In the genomic region with DNA sequence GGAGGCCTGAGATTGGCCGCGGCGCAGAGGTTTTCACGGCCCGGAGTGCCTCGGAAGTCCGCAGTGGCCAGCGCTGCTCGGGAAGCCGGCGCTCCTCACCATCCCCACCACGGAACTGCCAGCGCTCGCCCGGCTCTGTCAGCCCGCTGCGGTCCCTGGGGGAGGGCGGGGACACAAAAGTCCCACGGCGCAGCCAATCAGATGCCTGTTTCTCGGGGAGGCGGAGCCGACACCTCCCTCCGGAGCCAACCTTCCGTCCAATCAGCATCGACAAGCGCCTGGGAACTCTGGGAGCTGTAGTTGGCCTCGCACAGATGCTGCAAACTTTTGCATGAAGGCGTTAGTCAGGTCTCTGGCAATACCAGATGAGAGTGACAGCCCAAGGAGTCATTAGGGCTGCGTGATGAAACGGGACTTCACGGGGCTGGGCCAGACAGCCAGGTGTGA, we compare ENCODE assay signal across 8 mouse cellular contexts. TPM values are rescaled to one million over a fixed set of nuclear protein-coding genes. Genes with fewer than 3 reads are reported as not detected.
DNase-seq lines count a peak whose midpoint lies in the region; ATAC-seq and TF ChIP-seq lines count a peak whose summit lies in the region.

Sesn2 (minus strand) TSS at position 150 of the 447 bp plus-strand sequence.

- peak; percentile 96 for DNase-seq in CD4-positive helper T cell, adult 2 months (ENCODE audit: low read depth, low spot score)
- DNase-seq in brain, embryonic 18.5 days (ENCODE audit: low read depth, low spot score): peak; percentile 93
- DNase-seq in kidney, postnatal 0 days (ENCODE audit: low spot score): peak; percentile 99
- DNase-seq in liver, embryonic 11.5 days (ENCODE audit: low spot score): peak; percentile 94
- DNase-seq in naive thymus-derived CD4-positive, alpha-beta T cell, adult 2 months (ENCODE audit: low read depth): peak; percentile 97

- TF ChIP-seq CTCF in kidney, postnatal 0 days (IDR thresholded peaks at IDR 0.05; ENCODE audit: low read depth): no peak

- H3K9ac ChIP-seq in heart, embryonic 12.5 days: peak within 1 kb of the TSS; percentile 83
- H3K9ac ChIP-seq in kidney, postnatal 0 days (ENCODE audit: low read depth, low read length): peak within 1 kb of the TSS; percentile 87
- H3K9ac ChIP-seq in liver, embryonic 11.5 days (ENCODE audit: low read depth, low read length): peak within 1 kb of the TSS; percentile 88
- H3K9ac ChIP-seq in stomach, embryonic 14.5 days (replicated peaks; ENCODE audit: low read depth, low read length): peak within 1 kb of the TSS; percentile 56

- peak; percentile 84 for ATAC-seq in erythroid progenitor cell, adult 5-6 weeks (replicated peaks; ENCODE audit: low FRiP score, poor library complexity, severe bottlenecking)
- peak; percentile 93 for ATAC-seq in heart, embryonic 12.5 days (ENCODE audit: insufficient number of reproducible peaks, low FRiP score)
- ATAC-seq in kidney, postnatal 0 days (replicated peaks; ENCODE audit: low FRiP score, low read depth): peak; percentile 91
- ATAC-seq in liver, embryonic 11.5 days (replicated peaks; ENCODE audit: low FRiP score): peak; percentile 88
- ATAC-seq in stomach, embryonic 14.5 days (ENCODE audit: insufficient number of reproducible peaks, insufficient read depth, low FRiP score, low read depth): peak; percentile 91

- peaks cover 33% of the 10 kb centered on the region for H3K4me1 ChIP-seq in heart, embryonic 12.5 days (replicated peaks)
- H3K4me1 ChIP-seq in kidney, postnatal 0 days (replicated peaks; ENCODE audit: insufficient read depth, low read length): peaks cover 13% of the 10 kb centered on the region
- H3K4me1 ChIP-seq in liver, embryonic 11.5 days (replicated peaks; ENCODE audit: control insufficient read depth, insufficient read depth, low read length): peaks cover 48% of the 10 kb centered on the region
- H3K4me1 ChIP-seq in stomach, embryonic 14.5 days (ENCODE audit: control insufficient read depth, insufficient read depth, low read length): peaks cover 7% of the 10 kb centered on the region; the same call in 1 of the 2 replicates

- H3K9me3 ChIP-seq in heart, embryonic 12.5 days (replicated peaks): no peaks in the 10 kb centered on the region
- H3K9me3 ChIP-seq in kidney, postnatal 0 days (replicated peaks; ENCODE audit: low read length): no peaks in the 10 kb centered on the region
- no peaks in the 10 kb centered on the region for H3K9me3 ChIP-seq in liver, embryonic 11.5 days (ENCODE audit: control insufficient read depth, low read length)
- no peaks in the 10 kb centered on the region for H3K9me3 ChIP-seq in stomach, embryonic 14.5 days (ENCODE audit: control insufficient read depth, low read depth, low read length)

- WGBS in heart, embryonic 12.5 days: under 1% methylated on average over 32 of the region's 32 CpGs
- WGBS in kidney, postnatal 0 days: under 1% methylated on average over 32 of the region's 32 CpGs
- WGBS in liver, embryonic 11.5 days: under 1% methylated on average over 32 of the region's 32 CpGs
- WGBS in stomach, embryonic 14.5 days: under 1% methylated on average over 32 of the region's 32 CpGs

- peak within 1 kb of the TSS; percentile 85 for H3K4me3 ChIP-seq in heart, embryonic 12.5 days
- peak within 1 kb of the TSS; percentile 90 for H3K4me3 ChIP-seq in kidney, postnatal 0 days (replicated peaks; ENCODE audit: low read depth, low read length)
- H3K4me3 ChIP-seq in liver, embryonic 11.5 days (ENCODE audit: low read depth, low read length): peak within 1 kb of the TSS; percentile 90
- peak within 1 kb of the TSS; percentile 89 for H3K4me3 ChIP-seq in stomach, embryonic 14.5 days (ENCODE audit: low read depth, low read length)

- H3K36me3 ChIP-seq in heart, embryonic 12.5 days: no peaks in the 10 kb centered on the region
- no peaks in the 10 kb centered on the region for H3K36me3 ChIP-seq in kidney, postnatal 0 days (ENCODE audit: insufficient read depth, low read length)
- H3K36me3 ChIP-seq in liver, embryonic 11.5 days (ENCODE audit: control insufficient read depth, insufficient read depth, low read length): no peaks in the 10 kb centered on the region
- H3K36me3 ChIP-seq in stomach, embryonic 14.5 days (ENCODE audit: control insufficient read depth, insufficient read depth, low read length): no peaks in the 10 kb centered on the region

- H3K27ac ChIP-seq in heart, embryonic 12.5 days (ENCODE audit: poor library complexity, severe bottlenecking): peak within 1 kb of the TSS; percentile 74
- H3K27ac ChIP-seq in kidney, postnatal 0 days: peak within 1 kb of the TSS; percentile 92
- peak within 1 kb of the TSS; percentile 77 for H3K27ac ChIP-seq in liver, embryonic 11.5 days (ENCODE audit: low read depth, low read length)
- peak within 1 kb of the TSS; percentile 90 for H3K27ac ChIP-seq in stomach, embryonic 14.5 days (ENCODE audit: low read length)

- H3K4me2 ChIP-seq in heart, embryonic 12.5 days: peak within 1 kb of the TSS; percentile 76
- H3K4me2 ChIP-seq in kidney, postnatal 0 days (ENCODE audit: low read length): peak within 1 kb of the TSS; percentile 74
- H3K4me2 ChIP-seq in liver, embryonic 11.5 days: peak within 1 kb of the TSS; percentile 93
- H3K4me2 ChIP-seq in stomach, embryonic 14.5 days (replicated peaks; ENCODE audit: low read depth, low read length): peak within 1 kb of the TSS; percentile 65

- H3K27me3 ChIP-seq in heart, embryonic 12.5 days (replicated peaks): no peaks in the 10 kb centered on the region
- no peaks in the 10 kb centered on the region for H3K27me3 ChIP-seq in kidney, postnatal 0 days (ENCODE audit: insufficient read depth, low read length)
- H3K27me3 ChIP-seq in liver, embryonic 11.5 days (replicated peaks; ENCODE audit: control insufficient read depth, insufficient read depth, low read length): no peaks in the 10 kb centered on the region
- no peaks in the 10 kb centered on the region for H3K27me3 ChIP-seq in stomach, embryonic 14.5 days (ENCODE audit: control insufficient read depth, insufficient read depth, low read length)

RNA-seq across cellular contexts. Expression of gene Sesn2, which starts in this region (rescaled TPM):
- total RNA-seq in erythroid progenitor cell, adult 5-6 weeks (2015; ENCODE audit: low replicate concordance): 11.2 and 11.7 TPM in 2 replicates
- total RNA-seq in erythroid progenitor cell, adult 5-6 weeks (2017; ENCODE audit: low replicate concordance): 7.8 and 10.9 TPM in 2 replicates
- polyA plus RNA-seq in heart, embryonic 12.5 days (2016; fragmentation: Nextera tagmentation; extraction: Ambion mirVana): 10.3 and 10.5 TPM in 2 replicates
- 18.1 and 20.1 TPM in 2 replicates for polyA plus RNA-seq in kidney, postnatal 0 days (2015; fragmentation: Nextera tagmentation; extraction: Ambion mirVana)
- polyA plus RNA-seq in liver, embryonic 11.5 days (2014; fragmentation: Nextera tagmentation; extraction: Ambion mirVana): 10.2 and 10.5 TPM in 2 replicates
- polyA plus RNA-seq in stomach, embryonic 14.5 days (2014; fragmentation: Nextera tagmentation; extraction: Ambion mirVana): 9.6 and 10.1 TPM in 2 replicates

Comparison
In these comparisons a context has a peak if more than half of its experiments do, and no peak if none do; other contexts are left out.
1. Peak in every context shown above with its lines: DNase-seq, ATAC-seq, H3K4me3 ChIP-seq and H3K27ac ChIP-seq.